In genomic region chr7:118929601-118930311, GRCm38 (mm10) we compare ENCODE assay signal across 9 mouse cellular contexts.
DNase-seq lines count a peak whose midpoint lies in the region; ATAC-seq and TF ChIP-seq lines count a peak whose summit lies in the region.
"Had no signal": no experiment of that assay in that cellular context is flagged by ENCODE, and none has a peak within 500 bp of the region (broad histone marks: within the 10 kb centered on the region; RNA-seq: fewer than 3 reads in every experiment).

No protein-coding gene starts in this region.

- no peak overlapping the region for H3K9ac ChIP-seq in forebrain, embryonic 12.5 days
- 0 out of 2 replicates have a peak overlapping the region, but pooled peaks have one; percentile 16 for H3K9ac ChIP-seq in heart, embryonic 11.5 days (ENCODE audit: low read depth, low read length)
- H3K9ac ChIP-seq: neural tube, embryonic 12.5 days had no signal

- TF ChIP-seq POLR2A in brain, embryonic 14.5 days (IDR thresholded peaks at IDR 0.05; ENCODE audit: borderline replicate concordance, extremely low read depth, insufficient read depth, insufficient read length, poor library complexity, severe bottlenecking) = no peak
- no peak for TF ChIP-seq POLR2A in small intestine, adult 2 months (IDR thresholded peaks at IDR 0.05; ENCODE audit: low read depth, low read length)

- 0 out of 2 replicates have a peak overlapping the region, but pooled peaks have one; percentile 15 for H3K27ac ChIP-seq in forebrain, embryonic 10.5 days
- H3K27ac ChIP-seq in forebrain, embryonic 12.5 days = no peak overlapping the region
- peak overlapping the region; percentile 50 for H3K27ac ChIP-seq in heart, embryonic 11.5 days (ENCODE audit: low read depth, low read length)
- H3K27ac ChIP-seq in small intestine, adult 2 months (ENCODE audit: insufficient read depth, low read depth, low read length) = peak overlapping the region; percentile 12; the same call in 1 of the 2 replicates
- H3K27ac ChIP-seq: neural tube, embryonic 12.5 days had no signal

- H3K4me1 ChIP-seq in forebrain, embryonic 10.5 days = peaks cover 16% of the 10 kb centered on the region
- H3K4me1 ChIP-seq in forebrain, embryonic 12.5 days = peaks cover 6% of the 10 kb centered on the region; the same call in 1 of the 2 replicates
- peaks cover 15% of the 10 kb centered on the region for H3K4me1 ChIP-seq in heart, embryonic 11.5 days (ENCODE audit: control insufficient read depth, insufficient read depth, low read length)
- 0 out of 2 replicates have a peak, but pooled peaks cover 2% of the 10 kb centered on the region for H3K4me1 ChIP-seq in small intestine, adult 2 months (ENCODE audit: control insufficient read depth, insufficient read depth, insufficient read length, low read length)

- H3K4me2 ChIP-seq in forebrain, embryonic 12.5 days = no peak overlapping the region
- H3K4me2 ChIP-seq in heart, embryonic 11.5 days = peak overlapping the region; percentile 54
- H3K4me2 ChIP-seq: neural tube, embryonic 12.5 days had no signal

- H3K4me3 ChIP-seq in forebrain, embryonic 10.5 days = no peak overlapping the region
- no peak overlapping the region for H3K4me3 ChIP-seq in forebrain, embryonic 12.5 days (replicated peaks)
- H3K4me3 ChIP-seq in heart, embryonic 11.5 days (ENCODE audit: low read depth, low read length) = no peak overlapping the region
- no peak overlapping the region for H3K4me3 ChIP-seq in small intestine, adult 2 months (ENCODE audit: low read depth, low read length)
- H3K4me3 ChIP-seq: neural tube, embryonic 12.5 days had no signal

- no peak for ATAC-seq in forebrain, embryonic 12.5 days (ENCODE audit: low FRiP score)
- ATAC-seq in heart, embryonic 11.5 days (replicated peaks; ENCODE audit: insufficient number of reproducible peaks, low FRiP score, low TSS enrichment) = peak; percentile 55; the same call in 1 of the 2 replicates

- H3K36me3 ChIP-seq in forebrain, embryonic 10.5 days (replicated peaks) = no peaks in the 10 kb centered on the region
- H3K36me3 ChIP-seq in forebrain, embryonic 12.5 days (replicated peaks) = no peaks in the 10 kb centered on the region
- no peaks in the 10 kb centered on the region for H3K36me3 ChIP-seq in heart, embryonic 11.5 days (ENCODE audit: control insufficient read depth, insufficient read depth, low read length)
- H3K36me3 ChIP-seq in small intestine, adult 2 months (ENCODE audit: control insufficient read depth, insufficient read depth, low read length) = no peaks in the 10 kb centered on the region
- H3K36me3 ChIP-seq: neural tube, embryonic 12.5 days had no signal

- DNase-seq in forebrain, embryonic 10.5 days (ENCODE audit: extremely low spot score, low spot score) = no peak
- DNase-seq in 3134 (ENCODE audit: extremely low read depth, insufficient read length, low spot score) = peak; percentile 97
- peak; percentile 35 for DNase-seq in brain, embryonic 14.5 days (ENCODE audit: low read depth)
- DNase-seq in left cerebral cortex, postnatal 25 days (ENCODE audit: low spot score in 2 of 2) = peak; percentile 36 to 76
- DNase-seq in spleen, postnatal 36 days (ENCODE audit: low spot score in 2 of 2) = no peak

- no peaks in the 10 kb centered on the region for H3K9me3 ChIP-seq in forebrain, embryonic 10.5 days
- no peaks in the 10 kb centered on the region for H3K9me3 ChIP-seq in forebrain, embryonic 12.5 days
- no peaks in the 10 kb centered on the region for H3K9me3 ChIP-seq in heart, embryonic 11.5 days (replicated peaks; ENCODE audit: control insufficient read depth, low read length)
- H3K9me3 ChIP-seq: neural tube, embryonic 12.5 days had no signal

- 51% methylated on average over 16 of the region's 16 CpGs for WGBS in forebrain, embryonic 10.5 days
- 52% methylated on average over 16 of the region's 16 CpGs for WGBS in forebrain, embryonic 12.5 days
- 16% methylated on average over 16 of the region's 16 CpGs for WGBS in heart, embryonic 11.5 days (ENCODE audit: insufficient replicate concordance)
- WGBS in small intestine, adult 2 months = 13% methylated on average over 16 of the region's 16 CpGs

- TF ChIP-seq CTCF in brain, embryonic 14.5 days (IDR thresholded peaks at IDR 0.05; ENCODE audit: borderline replicate concordance, extremely low read depth, insufficient read depth, insufficient read length) = no peak
- TF ChIP-seq CTCF in small intestine, adult 2 months (IDR thresholded peaks at IDR 0.05; ENCODE audit: extremely low read depth, insufficient read length, insufficient replicate concordance, low read depth, low read length) = no peak

- no peaks in the 10 kb centered on the region for H3K27me3 ChIP-seq in forebrain, embryonic 10.5 days (ENCODE audit: poor library complexity, severe bottlenecking)
- no peaks in the 10 kb centered on the region for H3K27me3 ChIP-seq in forebrain, embryonic 12.5 days
- H3K27me3 ChIP-seq in heart, embryonic 11.5 days (ENCODE audit: control insufficient read depth, insufficient read depth, low read length) = no peaks in the 10 kb centered on the region
- H3K27me3 ChIP-seq in small intestine, adult 2 months (ENCODE audit: control insufficient read depth, insufficient read depth, low read length) = no peaks in the 10 kb centered on the region
- H3K27me3 ChIP-seq: neural tube, embryonic 12.5 days had no signal

- intact Hi-C loops in left cerebral cortex, postnatal 25 days (cut with DNase I) = loop anchor here (5.0 kb wide), 2 partner anchors 53 to 63 kb away; no protein-coding TSS in a partner anchor

Comparison
In these comparisons a context has a peak if more than half of its experiments do, and no peak if none do; other contexts are left out.
1. DNase-seq: peak in 3134 (single experiment), brain, embryonic 14.5 days (single experiment) and left cerebral cortex, postnatal 25 days (2 of 2); none in forebrain, embryonic 10.5 days (single experiment) and spleen, postnatal 36 days (0 of 2).